Mouse (Mus musculus): ENCODE data around the gene Vav3.

Gene Vav3

GRCm38 (mm10) chr3:109340274-109341070 lies at the start of gene Vav3:
Vav3 (plus strand) TSS chr3:109340653.
- in situ Hi-C loops (cut with MboI; ENCODE audit: low sequenced_read_pairs) = no loop called here

- in situ Hi-C loops (cut with MboI; ENCODE audit: low sequenced_read_pairs) = no loop called here
Measured at GRCm38 (mm10) chr3:109298857-109299256, 41.6 kb upstream of the Vav3 start.

GRCm38 (mm10) chr3:109299303-109300074 lies 41.0 kb upstream of the Vav3 start:
- in situ Hi-C loops (cut with MboI; ENCODE audit: low sequenced_read_pairs) = no loop called here

- in situ Hi-C loops (cut with MboI; ENCODE audit: low sequenced_read_pairs) = no loop called here
Measured at GRCm38 (mm10) chr3:109302059-109302458, 38.4 kb upstream of the Vav3 start.

GRCm38 (mm10) chr3:109307406-109307805 lies 33.0 kb upstream of the Vav3 start:
- in situ Hi-C loops (cut with MboI; ENCODE audit: low sequenced_read_pairs) = no loop called here

GRCm38 (mm10) chr3:109308468-109308867 lies 32.0 kb upstream of the Vav3 start:
- in situ Hi-C loops (cut with MboI; ENCODE audit: low sequenced_read_pairs) = no loop called here

GRCm38 (mm10) chr3:109309317-109310265 lies 30.9 kb upstream of the Vav3 start:
- in situ Hi-C loops (cut with MboI; ENCODE audit: low sequenced_read_pairs) = no loop called here

- in situ Hi-C loops (cut with MboI; ENCODE audit: low sequenced_read_pairs) = no loop called here
Measured at GRCm38 (mm10) chr3:109311172-109311824, 29.2 kb upstream of the Vav3 start.

- in situ Hi-C loops (cut with MboI; ENCODE audit: low sequenced_read_pairs) = no loop called here
Measured at GRCm38 (mm10) chr3:109311875-109312274, 28.6 kb upstream of the Vav3 start.

GRCm38 (mm10) chr3:109313501-109313900 lies 27.0 kb upstream of the Vav3 start:
- in situ Hi-C loops (cut with MboI; ENCODE audit: low sequenced_read_pairs) = no loop called here

- in situ Hi-C loops (cut with MboI; ENCODE audit: low sequenced_read_pairs) = no loop called here
Measured at GRCm38 (mm10) chr3:109322225-109322624, 18.2 kb upstream of the Vav3 start.

- in situ Hi-C loops (cut with MboI; ENCODE audit: low sequenced_read_pairs) = no loop called here
Measured at GRCm38 (mm10) chr3:109323447-109324300, 16.8 kb upstream of the Vav3 start.

- in situ Hi-C loops (cut with MboI; ENCODE audit: low sequenced_read_pairs) = no loop called here
Measured at GRCm38 (mm10) chr3:109327128-109327527, 13.3 kb upstream of the Vav3 start.

GRCm38 (mm10) chr3:109332755-109333154 lies 7.7 kb upstream of the Vav3 start:
- in situ Hi-C loops (cut with MboI; ENCODE audit: low sequenced_read_pairs) = no loop called here

- in situ Hi-C loops (cut with MboI; ENCODE audit: low sequenced_read_pairs) = no loop called here
Measured at GRCm38 (mm10) chr3:109335470-109335869, 5.0 kb upstream of the Vav3 start.

GRCm38 (mm10) chr3:109339290-109339689 lies 1.2 kb upstream of the Vav3 start:
- in situ Hi-C loops (cut with MboI; ENCODE audit: low sequenced_read_pairs) = no loop called here

GRCm38 (mm10) chr3:109339941-109340273 lies 546 bp upstream of the Vav3 start:
- in situ Hi-C loops (cut with MboI; ENCODE audit: low sequenced_read_pairs) = no loop called here

- in situ Hi-C loops (cut with MboI; ENCODE audit: low sequenced_read_pairs) = no loop called here
Measured at GRCm38 (mm10) chr3:109341071-109341480, 623 bp downstream of the Vav3 start.

GRCm38 (mm10) chr3:109341631-109342030 lies 1.2 kb downstream of the Vav3 start:
- in situ Hi-C loops (cut with MboI; ENCODE audit: low sequenced_read_pairs) = no loop called here
